Mouse (Mus musculus) thymus, adult 2 months (tissue): ENCODE results near the gene Atp11b.

ENCODE experiments used
- CTCF ChIP-seq: fragments of 200-500 bp; IDR thresholded peaks from 2 replicates; pipeline ENCODE4 v1.5.1; 2012; ENCODE audit warnings: mild to moderate bottlenecking, control low read depth, low read length, moderate library complexity, borderline replicate concordance; ENCODE audit not compliant: control insufficient read depth, poor library complexity, insufficient read depth; ENCODE audit errors: extremely low read depth
- POLR2A ChIP-seq: fragments of 200-500 bp; IDR thresholded peaks from 2 replicates; pipeline ENCODE4 v1.6.1; 2012; ENCODE audit warnings: mild to moderate bottlenecking, low read length, control low read depth, moderate library complexity; ENCODE audit not compliant: control insufficient read depth, poor library complexity, insufficient read depth; ENCODE audit errors: extremely low read depth

DNA sequence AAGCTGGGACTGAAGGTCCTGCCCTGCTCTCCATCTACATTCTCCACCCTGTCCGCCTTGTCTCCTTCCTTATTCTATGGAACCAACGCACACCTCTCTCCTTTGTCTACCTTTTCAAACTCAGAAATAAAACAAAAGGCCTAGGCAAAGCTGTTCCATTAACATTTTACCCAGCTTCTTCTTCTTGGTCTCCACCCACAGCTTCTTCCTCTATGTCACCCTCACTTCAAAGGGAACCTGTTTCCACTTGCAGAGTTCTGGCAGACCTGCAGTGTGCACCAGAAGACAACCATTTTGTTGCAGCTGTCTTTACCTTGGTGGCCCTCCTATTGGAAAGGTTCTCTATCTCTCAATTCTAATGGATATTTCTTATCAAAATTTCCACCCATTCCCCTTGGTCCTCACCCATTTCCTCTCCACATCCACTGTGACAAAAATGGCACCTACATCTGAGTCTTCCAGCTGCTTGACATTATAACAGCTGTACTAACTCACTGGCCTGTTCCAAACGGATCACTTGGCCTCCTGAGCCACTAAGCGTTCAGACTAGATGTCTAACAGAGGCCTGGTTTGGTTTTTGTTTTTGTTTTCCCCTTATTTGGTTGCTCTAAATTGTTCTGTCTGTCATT lies 32.0 kb upstream of the Atp11b start:
- TF ChIP-seq POLR2A (no peak), CTCF (no peak)
